In the genomic region with DNA sequence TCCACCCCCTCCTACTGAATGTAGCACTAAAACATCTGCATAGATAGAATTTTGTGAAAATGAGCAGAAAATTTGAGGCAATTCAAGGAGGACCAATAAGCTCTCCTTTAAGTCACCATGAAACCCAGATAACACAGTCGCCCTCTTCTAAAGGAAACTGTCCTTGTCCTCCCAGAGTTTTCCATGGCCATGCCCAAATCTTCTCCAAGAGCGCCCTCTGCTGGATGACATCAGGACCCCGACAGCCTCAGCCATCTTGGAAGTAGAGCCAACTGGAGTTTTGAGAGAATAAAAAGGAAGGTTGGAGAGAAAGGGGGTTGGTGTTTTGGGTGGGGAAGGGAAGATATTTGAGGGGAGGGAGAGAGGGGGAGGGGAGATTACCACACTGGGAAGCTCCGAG, we compare ENCODE assay signal across 9 mouse cellular contexts.
DNase-seq lines count a peak whose midpoint lies in the region; ATAC-seq and TF ChIP-seq lines count a peak whose summit lies in the region.
"Had no signal": no experiment of that assay in that cellular context is flagged by ENCODE, and none has a peak within 500 bp of the region (broad histone marks: within the 10 kb centered on the region; RNA-seq: fewer than 3 reads in every experiment).

No protein-coding gene starts in this region.

- no peak overlapping the region for H3K27ac ChIP-seq in heart, embryonic 11.5 days (ENCODE audit: low read depth, low read length)
- H3K27ac ChIP-seq in midbrain, postnatal 0 days (ENCODE audit: low read depth, low read length): no peak overlapping the region
- no peak overlapping the region for H3K27ac ChIP-seq in spleen, adult 2 months (ENCODE audit: insufficient read depth, low read length)

- H3K9ac ChIP-seq in heart, embryonic 11.5 days (ENCODE audit: low read depth, low read length): no peak overlapping the region
- no peak overlapping the region for H3K9ac ChIP-seq in midbrain, postnatal 0 days (replicated peaks; ENCODE audit: low read length, poor library complexity, severe bottlenecking)

- TF ChIP-seq CTCF in midbrain, postnatal 0 days (IDR thresholded peaks at IDR 0.05): peak; percentile 90
- TF ChIP-seq CTCF in spleen, adult 2 months (IDR thresholded peaks at IDR 0.05; ENCODE audit: extremely low read depth, insufficient read depth, insufficient read length, insufficient replicate concordance): peak; percentile 87; the same call in 1 of the 2 replicates

- H3K27me3 ChIP-seq in heart, embryonic 11.5 days (ENCODE audit: control insufficient read depth, insufficient read depth, low read length): no peaks in the 10 kb centered on the region
- no peaks in the 10 kb centered on the region for H3K27me3 ChIP-seq in midbrain, postnatal 0 days (ENCODE audit: insufficient read depth, low read length)
- H3K27me3 ChIP-seq in spleen, adult 2 months (ENCODE audit: control insufficient read depth, insufficient read depth, low read length): no peaks in the 10 kb centered on the region

- ATAC-seq in heart, embryonic 11.5 days (replicated peaks; ENCODE audit: insufficient number of reproducible peaks, low FRiP score, low TSS enrichment): no peak
- 0 out of 2 replicates have a peak, but pooled peaks have one; percentile 66 for ATAC-seq in midbrain, postnatal 0 days (ENCODE audit: low FRiP score)

- no peaks in the 10 kb centered on the region for H3K36me3 ChIP-seq in heart, embryonic 11.5 days (ENCODE audit: control insufficient read depth, insufficient read depth, low read length)
- no peaks in the 10 kb centered on the region for H3K36me3 ChIP-seq in midbrain, postnatal 0 days (ENCODE audit: insufficient read depth, low read length)
- no peaks in the 10 kb centered on the region for H3K36me3 ChIP-seq in spleen, adult 2 months (ENCODE audit: control insufficient read depth, insufficient read depth, low read length)
- H3K36me3 ChIP-seq: G1E had no signal

- no peaks in the 10 kb centered on the region for H3K9me3 ChIP-seq in heart, embryonic 11.5 days (replicated peaks; ENCODE audit: control insufficient read depth, low read length)
- H3K9me3 ChIP-seq in midbrain, postnatal 0 days (ENCODE audit: low read length): no peaks in the 10 kb centered on the region

- H3K4me1 ChIP-seq in heart, embryonic 11.5 days (ENCODE audit: control insufficient read depth, insufficient read depth, low read length): peaks cover 18% of the 10 kb centered on the region
- no peaks in the 10 kb centered on the region for H3K4me1 ChIP-seq in midbrain, postnatal 0 days (ENCODE audit: insufficient read depth, low read length)
- peaks cover 3% of the 10 kb centered on the region; the same call in 1 of the 2 replicates for H3K4me1 ChIP-seq in spleen, adult 2 months (ENCODE audit: control insufficient read depth, insufficient read depth, insufficient read length)

- peak; percentile 89 to 98 for DNase-seq in heart, adult 18-20 months
- peak; percentile 88 for DNase-seq in cerebellum, adult 9-11 months
- peak; percentile 78 to 85 for DNase-seq in frontal cortex, postnatal 25 days (ENCODE audit: low spot score in 2 of 2)
- peak; percentile 88 for DNase-seq in induced T-regulatory cell, adult 2 months (ENCODE audit: low read depth)
- DNase-seq in left cerebral cortex, postnatal 4 days: peak; percentile 92
- DNase-seq in midbrain, postnatal 0 days (ENCODE audit: low spot score): peak; percentile 88
- DNase-seq in spleen, adult 2 months (ENCODE audit: low read depth in 1 of 2, low spot score in 2 of 2): peak; percentile 53 to 78

- no peak overlapping the region for H3K4me2 ChIP-seq in heart, embryonic 11.5 days
- no peak overlapping the region for H3K4me2 ChIP-seq in midbrain, postnatal 0 days (ENCODE audit: low read depth, low read length, poor library complexity, severe bottlenecking)

- no peak overlapping the region for H3K4me3 ChIP-seq in heart, embryonic 11.5 days (ENCODE audit: low read depth, low read length)
- H3K4me3 ChIP-seq in midbrain, postnatal 0 days (ENCODE audit: low read depth, low read length): no peak overlapping the region
- no peak overlapping the region for H3K4me3 ChIP-seq in spleen, adult 2 months (ENCODE audit: extremely low read depth, insufficient read depth, insufficient read length)

- WGBS in heart, embryonic 11.5 days (ENCODE audit: insufficient replicate concordance): 12% methylated on average over 4 of the region's 4 CpGs
- WGBS in midbrain, postnatal 0 days: 10% methylated on average over 4 of the region's 4 CpGs
- WGBS in spleen, adult 2 months: 17% methylated on average over 4 of the region's 4 CpGs

- intact Hi-C loops in left cerebral cortex, postnatal 4 days (cut with DNase I): loop anchor here (10.0 kb wide), 1 partner anchor 200 kb away; no protein-coding TSS in a partner anchor

- TF ChIP-seq POLR2A in spleen, adult 2 months (IDR thresholded peaks at IDR 0.05; ENCODE audit: low read depth, low read length): no peak
